Mouse (Mus musculus) retina, postnatal 1 day (tissue): Measurements from ENCODE around the gene Pde8b.
"Not testable (repeated sequence)": the region's sequence is repeated elsewhere in the genome, so short reads cannot be mapped to it uniquely, and the experiment has no call there.

ENCODE experiments used
- DNase-seq: peaks from one replicate; pipeline ENCODE4 v3.0.0-alpha.2; 2012

Pde8b gene

GRCm38 (mm10) chr13:95215661-95216170, 34.4 kb downstream of the Pde8b start:
- not testable (repeated sequence) for DNase-seq

GRCm38 (mm10) chr13:95212320-95212719, 37.8 kb downstream of the Pde8b start:
- DNase-seq: no peak

GRCm38 (mm10) chr13:95207301-95207700, 42.8 kb downstream of the Pde8b start:
- not testable (repeated sequence) for DNase-seq

GRCm38 (mm10) chr13:95202151-95202758, 47.9 kb downstream of the Pde8b start:
- DNase-seq: no peak

GRCm38 (mm10) chr13:95200817-95201216, 49.3 kb downstream of the Pde8b start:
- no peak for DNase-seq

- no peak for DNase-seq
These were observed 50.1 kb downstream of the Pde8b start for GRCm38 (mm10) chr13:95200036-95200435.

GRCm38 (mm10) chr13:95196106-95196705, 53.9 kb downstream of the Pde8b start:
- peak; percentile 14 for DNase-seq

GRCm38 (mm10) chr13:95191951-95192350, 58.2 kb downstream of the Pde8b start:
- DNase-seq: no peak

GRCm38 (mm10) chr13:95189111-95189510, 61.0 kb downstream of the Pde8b start:
- DNase-seq: no peak

- no peak for DNase-seq
These were observed 62.9 kb downstream of the Pde8b start for GRCm38 (mm10) chr13:95187153-95187665.

- DNase-seq: no peak
These were observed 63.4 kb downstream of the Pde8b start for GRCm38 (mm10) chr13:95186741-95187035.

GRCm38 (mm10) chr13:95185891-95186740, 64.0 kb downstream of the Pde8b start:
- DNase-seq: no peak

GRCm38 (mm10) chr13:95183686-95184085, 66.5 kb downstream of the Pde8b start:
- DNase-seq: no peak

GRCm38 (mm10) chr13:95180208-95180607, 69.9 kb downstream of the Pde8b start:
- no peak for DNase-seq

- DNase-seq: peak; percentile 26
These were observed 72.8 kb downstream of the Pde8b start for GRCm38 (mm10) chr13:95177326-95177725.

- DNase-seq: no peak
These were observed 73.7 kb downstream of the Pde8b start for GRCm38 (mm10) chr13:95176399-95176798.

- no peak for DNase-seq
These were observed 75.9 kb downstream of the Pde8b start for GRCm38 (mm10) chr13:95174253-95174652.

- DNase-seq: no peak
These were observed 77.8 kb downstream of the Pde8b start for GRCm38 (mm10) chr13:95172346-95172745.

- DNase-seq: no peak
These were observed 89.9 kb downstream of the Pde8b start for GRCm38 (mm10) chr13:95160211-95160610.

GRCm38 (mm10) chr13:95158986-95159385, 91.2 kb downstream of the Pde8b start:
- DNase-seq: no peak

- no peak for DNase-seq
These were observed 105.4 kb downstream of the Pde8b start for GRCm38 (mm10) chr13:95144746-95145145.

- no peak for DNase-seq
These were observed 109.6 kb downstream of the Pde8b start for GRCm38 (mm10) chr13:95140460-95141079.
